Mouse (Mus musculus): Measurements from ENCODE around the gene Olfr1019. TPM values are rescaled to one million over a fixed set of nuclear protein-coding genes. Genes with fewer than 3 reads are reported as not detected.

The Olfr1019 gene
- total RNA-seq, 1 experiment, result not detected

- no peak overlapping the region for H3K4me3 ChIP-seq (ENCODE audit: insufficient read depth in 1 of 2, low read depth in 1 of 2, low read length in 2 of 2, poor library complexity in 1 of 2, severe bottlenecking in 1 of 2)
- H3K9ac ChIP-seq (ENCODE audit: insufficient read depth, low read depth, low read length, poor library complexity, severe bottlenecking), result no peak overlapping the region
- no peaks in the 10 kb centered on the region for H3K4me1 ChIP-seq (ENCODE audit: control insufficient read depth in 2 of 2, insufficient read depth in 2 of 2, low read length in 2 of 2, poor library complexity in 1 of 2)
- no peak for TF ChIP-seq ZC3H11A (IDR thresholded peaks at IDR 0.05; ENCODE audit: borderline replicate concordance, low read depth, low read length)
- no peak for TF ChIP-seq MAFK (IDR thresholded peaks at IDR 0.05; ENCODE audit: insufficient read depth, low read depth, low read length)
- TF ChIP-seq HCFC1 (IDR thresholded peaks at IDR 0.05; ENCODE audit: borderline replicate concordance, insufficient read depth, low read length), result no peak
- no peak for TF ChIP-seq CHD2 (IDR thresholded peaks at IDR 0.05; ENCODE audit: low read depth, low read length)
- TF ChIP-seq ZNF384 (IDR thresholded peaks at IDR 0.05; ENCODE audit: low read depth, low read length), result no peak
- no peak overlapping the region for H3K27ac ChIP-seq (ENCODE audit: insufficient read depth, low read depth, low read length, poor library complexity, severe bottlenecking)
- H3K36me3 ChIP-seq (ENCODE audit: control insufficient read depth, insufficient read depth, low read length, poor library complexity, severe bottlenecking), result no peaks in the 10 kb centered on the region
- no peaks in the 10 kb centered on the region for H3K9me3 ChIP-seq (ENCODE audit: control insufficient read depth, insufficient read depth, low read depth, low read length)
- no peak for DNase-seq (ENCODE audit: low read depth, low spot score)
- in situ Hi-C loops (cut with MboI; ENCODE audit: low sequenced_read_pairs in 2 of 2, unreplicated experiment in 2 of 2), result no loop called here
These were observed 40.8 kb downstream of the Olfr1019 start for GRCm38 (mm10) chr2:85804501-85804900.

GRCm38 (mm10) chr2:85802444-85802843, 42.8 kb downstream of the Olfr1019 start, which contains the start of gene Olfr1016:
Gene Olfr1016, minus strand, starts transcription at chr2:85802544.
- Histone ChIP-seq H3K4me1 (ENCODE audit: control insufficient read depth in 2 of 2, insufficient read depth in 2 of 2, low read length in 2 of 2, poor library complexity in 1 of 2) (no peaks in the 10 kb centered on the region), H3K27ac (ENCODE audit: insufficient read depth, low read depth, low read length, poor library complexity, severe bottlenecking) (no peak within 1 kb of the TSS), H3K4me3 (ENCODE audit: insufficient read depth in 1 of 2, low read depth in 1 of 2, low read length in 2 of 2, poor library complexity in 1 of 2, severe bottlenecking in 1 of 2) (no peak within 1 kb of the TSS), H3K9me3 (ENCODE audit: control insufficient read depth, insufficient read depth, low read depth, low read length) (no peaks in the 10 kb centered on the region), H3K9ac (ENCODE audit: insufficient read depth, low read depth, low read length, poor library complexity, severe bottlenecking) (no peak within 1 kb of the TSS), H3K36me3 (ENCODE audit: control insufficient read depth, insufficient read depth, low read length, poor library complexity, severe bottlenecking) (no peaks in the 10 kb centered on the region)
- DNase-seq (ENCODE audit: low read depth, low spot score), result no peak
- TF ChIP-seq MAFK (IDR thresholded peaks at IDR 0.05; ENCODE audit: insufficient read depth, low read depth, low read length) (no peak), ZC3H11A (IDR thresholded peaks at IDR 0.05; ENCODE audit: borderline replicate concordance, low read depth, low read length) (no peak), CHD2 (IDR thresholded peaks at IDR 0.05; ENCODE audit: low read depth, low read length) (no peak), HCFC1 (IDR thresholded peaks at IDR 0.05; ENCODE audit: borderline replicate concordance, insufficient read depth, low read length) (no peak), ZNF384 (IDR thresholded peaks at IDR 0.05; ENCODE audit: low read depth, low read length) (no peak)
- in situ Hi-C loops (cut with MboI; ENCODE audit: low sequenced_read_pairs in 2 of 2, unreplicated experiment in 2 of 2), result no loop called here

DNA sequence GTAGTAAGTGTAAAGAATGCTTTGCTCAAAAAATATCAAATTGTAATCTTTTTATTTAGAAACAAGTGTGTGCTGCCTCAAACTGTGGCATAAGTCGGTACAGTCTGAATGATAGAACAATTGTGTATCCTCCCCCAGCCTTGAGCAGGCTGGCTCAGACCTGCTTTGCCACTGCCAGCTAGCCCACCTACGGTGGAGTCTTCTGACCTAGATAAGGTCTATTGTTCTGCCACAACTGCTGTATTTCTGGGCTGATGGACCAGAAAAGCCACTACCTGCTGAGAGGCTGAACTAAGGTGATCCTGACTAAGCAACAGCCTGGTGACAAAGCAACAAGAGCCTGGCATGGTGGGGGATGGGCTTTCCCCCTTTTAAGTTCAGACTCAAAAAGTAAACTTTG, 53.0 kb downstream of the Olfr1019 start:
- TF ChIP-seq MAFK (IDR thresholded peaks at IDR 0.05; ENCODE audit: insufficient read depth, low read depth, low read length), result no peak
- TF ChIP-seq HCFC1 (IDR thresholded peaks at IDR 0.05; ENCODE audit: borderline replicate concordance, insufficient read depth, low read length), result no peak
- no peak for TF ChIP-seq CHD2 (IDR thresholded peaks at IDR 0.05; ENCODE audit: low read depth, low read length)
- no peak for TF ChIP-seq ZNF384 (IDR thresholded peaks at IDR 0.05; ENCODE audit: low read depth, low read length)
- no peak for TF ChIP-seq ZC3H11A (IDR thresholded peaks at IDR 0.05; ENCODE audit: borderline replicate concordance, low read depth, low read length)
- in situ Hi-C loops (cut with MboI; ENCODE audit: low sequenced_read_pairs in 2 of 2, unreplicated experiment in 2 of 2), result no loop called here
- no peaks in the 10 kb centered on the region for H3K4me1 ChIP-seq (ENCODE audit: control insufficient read depth in 2 of 2, insufficient read depth in 2 of 2, low read length in 2 of 2, poor library complexity in 1 of 2)

More for the DNA sequence above, 53.0 kb downstream of the Olfr1019 start:
- no peak for DNase-seq (ENCODE audit: low read depth, low spot score)
- Histone ChIP-seq H3K36me3 (ENCODE audit: control insufficient read depth, insufficient read depth, low read length, poor library complexity, severe bottlenecking) (no peaks in the 10 kb centered on the region), H3K27ac (ENCODE audit: insufficient read depth, low read depth, low read length, poor library complexity, severe bottlenecking) (no peak overlapping the region), H3K4me3 (ENCODE audit: insufficient read depth in 1 of 2, low read depth in 1 of 2, low read length in 2 of 2, poor library complexity in 1 of 2, severe bottlenecking in 1 of 2) (no peak overlapping the region), H3K9ac (ENCODE audit: insufficient read depth, low read depth, low read length, poor library complexity, severe bottlenecking) (no peak overlapping the region), H3K9me3 (ENCODE audit: control insufficient read depth, insufficient read depth, low read depth, low read length) (no peaks in the 10 kb centered on the region)

Other genes with a start within 250 kb of the Olfr1019 start
- gene Olfr1000, start 233.6 kb downstream of the Olfr1019 start, total RNA-seq (2012; rRNA removed), result not detected in 2 replicates
- gene Olfr1002, start 194.8 kb downstream of the Olfr1019 start, total RNA-seq (2012; rRNA removed), result not detected in 2 replicates
- gene Olfr154, start 181.0 kb downstream of the Olfr1019 start, total RNA-seq (2012; rRNA removed), result not detected in 2 replicates
- gene Olfr1006, start 166.7 kb downstream of the Olfr1019 start, total RNA-seq (2012; rRNA removed), result not detected in 2 replicates
- gene Olfr1008, start 156.1 kb downstream of the Olfr1019 start, total RNA-seq (2012; rRNA removed), result not detected in 2 replicates
- not detected in 2 replicates for gene Olfr1009, start 130.1 kb downstream of the Olfr1019 start, total RNA-seq (2012; rRNA removed)
- not detected in 2 replicates for gene Olfr1012, start 82.7 kb downstream of the Olfr1019 start, total RNA-seq (2012; rRNA removed)
- gene Olfr1013, start 78.4 kb downstream of the Olfr1019 start, total RNA-seq (2012; rRNA removed), result not detected in 2 replicates
- not detected in 2 replicates for gene Olfr1014, start 72.8 kb downstream of the Olfr1019 start, total RNA-seq (2012; rRNA removed)
- gene Olfr1015, start 63.5 kb downstream of the Olfr1019 start, total RNA-seq (2012; rRNA removed), result not detected in 2 replicates
- gene Olfr1016, start 42.9 kb downstream of the Olfr1019 start, total RNA-seq (2012; rRNA removed), result not detected in 2 replicates
- not detected in 2 replicates for gene Olfr1018, start 27.0 kb downstream of the Olfr1019 start, total RNA-seq (2012; rRNA removed)
- not detected in 2 replicates for gene Olfr1020, start 1.5 kb upstream of the Olfr1019 start, total RNA-seq (2012; rRNA removed)
- not detected in 2 replicates for gene Olfr1022, start 23.1 kb upstream of the Olfr1019 start, total RNA-seq (2012; rRNA removed)
- gene Olfr1023, start 40.2 kb upstream of the Olfr1019 start, total RNA-seq (2012; rRNA removed), result not detected in 2 replicates
- gene Olfr1024, start 59.6 kb upstream of the Olfr1019 start, total RNA-seq (2012; rRNA removed), result not detected in 2 replicates
- not detected in 2 replicates for gene Olfr1025-ps1, start 69.7 kb upstream of the Olfr1019 start, total RNA-seq (2012; rRNA removed)
- gene Olfr1026, start 76.1 kb upstream of the Olfr1019 start, total RNA-seq (2012; rRNA removed), result not detected in 2 replicates
- not detected in 2 replicates for gene Olfr1028, start 105.0 kb upstream of the Olfr1019 start, total RNA-seq (2012; rRNA removed)
- not detected in 2 replicates for gene Olfr1029, start 128.4 kb upstream of the Olfr1019 start, total RNA-seq (2012; rRNA removed)
- gene Olfr1030, start 133.8 kb upstream of the Olfr1019 start, total RNA-seq (2012; rRNA removed), result not detected in 2 replicates
- not detected in 2 replicates for gene Olfr1031, start 144.8 kb upstream of the Olfr1019 start, total RNA-seq (2012; rRNA removed)
- gene Olfr1032, start 160.1 kb upstream of the Olfr1019 start, total RNA-seq (2012; rRNA removed), result not detected in 2 replicates
- not detected in 2 replicates for gene Olfr1033, start 175.2 kb upstream of the Olfr1019 start, total RNA-seq (2012; rRNA removed)
- not detected in 2 replicates for gene Olfr1034, start 200.4 kb upstream of the Olfr1019 start, total RNA-seq (2012; rRNA removed)
- not detected in 2 replicates for gene Olfr1036, start 228.5 kb upstream of the Olfr1019 start, total RNA-seq (2012; rRNA removed)
- not detected in 2 replicates for gene Olfr1037, start 241.9 kb upstream of the Olfr1019 start, total RNA-seq (2012; rRNA removed)